Mouse (Mus musculus): ENCODE data around the gene Vmn1r185.
"Not testable (repeated sequence)": the region's sequence is repeated elsewhere in the genome, so short reads cannot be mapped to it uniquely, and the experiment has no call there.

Vmn1r185 gene

DNA sequence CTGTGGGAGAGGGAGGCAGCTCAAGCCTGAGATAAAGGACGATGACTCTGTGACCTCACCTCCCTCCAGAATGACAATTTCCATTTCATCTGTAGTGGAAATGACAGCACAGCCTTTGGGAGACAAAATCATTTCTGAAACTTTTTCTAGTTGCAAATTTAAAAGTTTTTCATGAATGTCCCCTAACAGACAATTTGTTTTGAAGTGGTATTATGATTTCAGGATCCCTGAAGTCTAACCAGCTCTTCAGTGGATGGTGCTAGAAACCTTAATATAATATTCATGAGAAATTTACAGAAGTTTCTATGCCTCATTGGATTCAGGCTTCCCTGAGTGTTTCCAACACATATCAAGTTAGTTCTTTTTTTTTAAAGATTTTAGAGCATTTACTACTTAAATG, at the start of gene Vmn1r185:
TSS of gene Vmn1r185 (minus strand) at position 101 of the 400 bp plus-strand sequence.
- not testable (repeated sequence) for DNase-seq

DNA sequence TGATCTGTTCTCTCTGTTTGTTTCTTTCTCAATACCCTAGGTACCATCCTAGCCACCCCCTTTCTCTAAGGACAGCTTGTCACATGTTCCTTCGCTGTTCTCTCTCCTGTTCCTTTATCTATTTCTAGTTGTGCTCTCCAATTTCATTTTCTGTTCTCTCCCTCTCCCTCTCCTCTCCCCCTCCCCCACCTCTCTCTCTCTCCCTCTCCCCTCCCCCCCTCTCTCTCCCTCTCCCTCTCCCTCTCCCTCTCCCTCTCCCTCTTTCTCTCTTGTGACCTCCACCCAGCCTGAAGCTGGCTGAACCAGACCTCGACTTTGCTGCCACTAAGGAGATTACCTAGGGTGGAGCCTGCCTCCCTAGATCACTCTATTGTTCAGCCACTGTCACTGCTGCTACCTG, 49.2 kb upstream of the Vmn1r185 start:
- not testable (repeated sequence) for DNase-seq

DNA sequence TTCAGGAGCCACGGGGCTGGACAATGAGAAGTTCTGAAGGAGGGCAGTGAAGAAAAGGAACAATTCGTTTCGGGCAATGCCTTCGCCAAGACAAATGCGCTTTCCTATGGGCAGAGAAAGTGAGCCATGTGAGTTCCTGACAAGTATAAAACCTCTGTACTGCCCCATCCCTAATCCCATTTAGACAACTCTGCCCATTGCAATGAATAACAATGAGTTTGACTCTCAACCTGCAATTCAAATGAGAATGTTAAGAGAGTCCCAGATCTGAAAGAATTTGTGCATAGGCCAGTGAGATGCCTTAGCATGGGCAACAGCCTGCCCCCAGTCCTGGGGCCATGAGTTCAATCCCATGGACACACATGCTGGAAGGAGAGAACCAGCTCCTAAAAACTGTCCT, 47.7 kb upstream of the Vmn1r185 start:
- no peak for DNase-seq

DNA sequence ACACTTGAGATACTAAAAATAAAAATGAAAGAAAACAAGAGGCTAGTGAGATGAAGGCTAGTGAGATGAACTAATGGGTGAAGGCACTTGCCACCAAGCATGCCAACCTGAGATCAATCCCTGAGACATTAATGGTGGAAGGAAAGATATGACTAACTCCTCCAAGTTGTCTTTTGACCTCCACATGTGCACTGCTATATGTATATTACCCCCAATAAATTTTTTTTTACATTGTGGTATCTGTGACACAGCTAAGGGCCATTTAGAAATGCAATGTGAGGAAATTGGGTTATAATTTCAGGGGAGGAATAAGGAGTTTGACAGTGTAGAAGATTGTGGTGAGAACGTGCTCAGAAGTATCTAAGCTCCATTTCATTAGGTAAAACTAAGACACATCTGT, 28.5 kb downstream of the Vmn1r185 start:
- DNase-seq = no peak

DNA sequence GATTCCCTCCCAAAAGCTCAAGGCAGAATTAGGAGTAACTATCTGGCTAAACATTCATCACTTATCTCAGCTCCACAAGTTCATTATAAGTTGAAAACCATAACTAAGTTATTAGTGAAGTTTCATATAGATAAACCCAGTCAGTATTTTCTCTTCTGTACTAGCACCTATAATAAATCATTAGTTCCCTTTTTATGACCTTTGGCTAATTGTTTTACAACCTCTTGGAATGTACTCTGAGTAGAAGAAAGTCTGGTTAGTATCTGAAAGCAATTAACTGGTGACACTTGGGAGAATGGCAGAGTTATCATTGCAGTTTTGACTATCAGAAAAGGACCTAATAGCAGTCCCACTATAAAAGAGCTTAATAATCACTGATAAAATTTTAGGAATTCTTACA, 29.2 kb downstream of the Vmn1r185 start:
- no peak for DNase-seq
